Mouse (Mus musculus): ENCODE results near the gene Mapk8. TPM values are rescaled to one million over a fixed set of nuclear protein-coding genes. Genes with fewer than 3 reads are reported as not detected.

Mapk8 gene
- polyA plus RNA-seq, 1 experiment: 9.8 TPM

- DNase-seq (ENCODE audit: low read depth): no peak
Observed at GRCm38 (mm10) chr14:33398065-33398860, 48.7 kb downstream of the Mapk8 start.

- DNase-seq (ENCODE audit: low read depth): no peak
Observed at GRCm38 (mm10) chr14:33380830-33381457, 66.0 kb downstream of the Mapk8 start.

- DNase-seq (ENCODE audit: low read depth): no peak
Observed at GRCm38 (mm10) chr14:33378723-33379122, 68.2 kb downstream of the Mapk8 start.

DNA sequence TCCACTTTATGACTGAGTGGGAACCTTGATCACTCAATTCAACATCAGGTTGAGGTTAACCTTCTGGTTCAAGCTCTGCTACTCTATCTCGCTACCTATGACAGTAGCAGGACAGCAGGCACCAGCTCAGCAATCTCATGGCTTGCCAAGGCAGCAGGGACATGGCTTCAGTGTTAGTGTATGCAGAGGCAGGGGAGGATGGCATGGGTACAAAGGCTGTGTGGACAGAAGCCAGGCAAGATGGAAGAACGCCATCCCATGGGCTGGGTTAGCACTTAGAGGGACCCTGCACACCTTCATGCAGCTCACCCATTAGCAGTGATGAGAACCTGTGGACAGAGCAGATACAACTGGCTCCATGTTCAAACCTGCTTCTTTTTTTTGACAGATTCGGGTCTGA lies 69.7 kb downstream of the Mapk8 start:
- no peak for DNase-seq (ENCODE audit: low read depth)

DNA sequence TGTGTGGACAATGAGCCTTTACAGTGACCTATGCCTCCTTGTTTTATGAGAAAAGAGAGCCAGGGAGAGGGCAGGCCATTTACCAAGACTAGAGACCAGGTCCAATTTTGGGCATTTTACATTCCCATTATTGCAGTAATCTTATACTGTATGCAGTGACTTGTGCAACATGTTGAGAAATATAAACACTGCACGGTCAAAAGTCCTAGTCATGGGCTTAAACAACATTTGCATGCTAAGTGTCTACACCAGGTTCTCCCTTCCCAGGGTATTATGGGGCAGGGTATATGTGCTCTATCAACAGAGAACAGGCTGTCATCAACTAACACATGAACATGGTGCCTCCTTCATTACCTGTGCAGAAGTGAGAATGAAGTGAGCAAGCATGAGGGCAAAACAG lies 72.9 kb downstream of the Mapk8 start:
- DNase-seq (ENCODE audit: low read depth): no peak

DNA sequence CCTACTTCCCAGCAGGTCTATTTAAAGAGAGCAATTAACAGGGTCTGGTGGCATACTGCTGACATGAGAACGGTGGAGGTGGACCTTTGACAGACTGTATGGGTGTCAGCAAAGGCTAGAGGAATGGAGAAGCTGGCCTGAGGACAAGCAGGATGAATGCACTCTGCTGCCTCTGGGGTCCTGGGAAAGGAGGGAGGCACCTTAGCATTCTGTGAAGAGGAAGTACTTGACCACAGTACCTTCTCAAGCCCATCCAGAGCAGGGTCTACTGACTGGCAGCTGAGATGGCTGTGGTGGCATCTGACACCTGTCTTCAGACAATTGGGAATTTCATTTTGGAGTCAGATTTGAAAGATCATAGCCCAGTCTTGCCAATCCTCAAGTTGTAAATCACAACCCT lies 73.7 kb downstream of the Mapk8 start:
- DNase-seq (ENCODE audit: low read depth): no peak

DNA sequence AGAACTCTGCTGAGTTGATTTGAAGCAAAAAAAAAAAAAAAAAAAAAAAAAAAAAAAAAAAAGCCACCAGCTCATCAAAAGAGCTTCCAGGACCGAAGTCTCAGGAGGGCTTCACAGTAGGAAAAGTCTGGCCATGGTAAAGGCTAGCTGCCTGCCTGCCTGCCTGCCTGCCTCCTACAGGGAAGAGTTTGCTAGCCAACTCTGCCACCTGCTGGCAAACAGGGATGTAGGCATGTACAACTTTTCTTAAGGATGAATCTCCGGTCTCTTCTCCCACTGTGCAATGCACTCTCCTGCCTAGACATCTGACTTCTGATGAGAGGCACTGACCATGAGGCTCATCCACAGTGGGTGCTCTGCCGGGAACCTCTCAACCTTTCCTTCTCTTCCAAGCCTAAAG lies 75.7 kb downstream of the Mapk8 start:
- no peak for DNase-seq (ENCODE audit: low read depth)

DNA sequence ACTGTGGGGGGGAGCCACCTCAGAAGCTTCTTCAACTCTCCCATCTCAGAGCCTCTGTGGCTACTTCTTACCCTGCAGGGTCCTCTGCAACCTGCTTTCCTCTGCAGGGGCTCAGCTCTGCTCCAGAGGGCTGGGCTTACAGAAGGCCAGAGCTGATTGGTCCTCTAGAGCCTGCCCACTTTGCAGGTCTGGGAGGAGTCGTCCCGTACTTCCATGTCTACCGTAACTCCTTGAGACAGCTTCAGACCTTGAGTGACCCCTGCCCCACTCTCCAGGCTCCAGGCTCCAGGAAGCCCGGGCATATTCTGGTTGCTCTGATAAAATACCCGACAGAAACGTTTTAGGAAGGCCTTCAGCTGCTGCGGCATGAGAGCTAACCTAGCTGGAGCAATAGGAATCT lies 76.9 kb downstream of the Mapk8 start:
- no peak for DNase-seq (ENCODE audit: low read depth)

GRCm38 (mm10) chr14:33369375-33369774 lies 77.6 kb downstream of the Mapk8 start:
- DNase-seq (ENCODE audit: low read depth): no peak

GRCm38 (mm10) chr14:33366891-33367777 lies 79.8 kb downstream of the Mapk8 start:
- DNase-seq (ENCODE audit: low read depth): no peak

DNA sequence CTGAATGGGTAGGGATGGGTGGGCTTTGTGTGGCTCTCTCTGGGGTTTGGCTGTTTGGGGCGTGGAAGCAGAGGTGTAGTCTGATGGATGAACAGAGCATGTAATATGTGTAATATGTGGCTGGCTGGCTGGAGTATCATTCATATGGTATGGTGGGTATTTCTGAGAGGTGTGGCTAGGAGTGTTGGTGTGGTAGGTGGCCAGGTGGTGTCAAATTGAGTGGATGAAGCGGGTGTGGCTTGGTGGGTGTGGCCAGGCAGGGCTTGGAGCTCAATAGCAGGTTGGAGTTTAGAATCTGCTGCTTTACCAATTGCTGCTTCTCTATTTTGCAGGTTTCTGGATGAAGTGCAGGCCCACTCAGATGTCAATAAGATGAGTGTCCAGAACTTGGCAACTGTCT lies 82.9 kb downstream of the Mapk8 start:
- no peak for DNase-seq (ENCODE audit: low read depth)

GRCm38 (mm10) chr14:33363611-33364010 lies 83.3 kb downstream of the Mapk8 start:
- no peak for DNase-seq (ENCODE audit: low read depth)

- DNase-seq (ENCODE audit: low read depth): no peak
Observed at GRCm38 (mm10) chr14:33362807-33363206, 84.2 kb downstream of the Mapk8 start.

GRCm38 (mm10) chr14:33362122-33362521 lies 84.8 kb downstream of the Mapk8 start:
- no peak for DNase-seq (ENCODE audit: low read depth)

DNA sequence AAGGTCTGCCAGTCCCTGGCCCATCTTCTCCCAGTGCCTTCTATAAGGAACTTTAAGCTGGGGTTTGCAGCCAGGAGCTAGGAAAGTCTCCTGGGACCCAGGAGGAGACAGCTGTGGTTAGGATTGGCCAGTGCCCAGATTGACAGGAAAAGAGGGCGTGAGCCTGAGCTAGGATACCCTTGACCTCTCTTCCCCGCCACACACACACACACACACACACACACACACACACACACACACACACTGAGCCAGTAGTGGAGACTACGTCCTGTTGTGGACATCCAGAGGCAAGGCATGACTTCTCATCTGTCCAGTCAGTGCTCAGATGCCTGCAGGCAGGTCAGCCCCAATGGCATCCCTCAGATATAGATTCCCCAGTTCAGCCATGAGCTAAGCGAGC lies 85.4 kb downstream of the Mapk8 start:
- no peak for DNase-seq (ENCODE audit: low read depth)

- DNase-seq (ENCODE audit: low read depth): no peak
Observed at GRCm38 (mm10) chr14:33358891-33359290, 88.1 kb downstream of the Mapk8 start.

DNA sequence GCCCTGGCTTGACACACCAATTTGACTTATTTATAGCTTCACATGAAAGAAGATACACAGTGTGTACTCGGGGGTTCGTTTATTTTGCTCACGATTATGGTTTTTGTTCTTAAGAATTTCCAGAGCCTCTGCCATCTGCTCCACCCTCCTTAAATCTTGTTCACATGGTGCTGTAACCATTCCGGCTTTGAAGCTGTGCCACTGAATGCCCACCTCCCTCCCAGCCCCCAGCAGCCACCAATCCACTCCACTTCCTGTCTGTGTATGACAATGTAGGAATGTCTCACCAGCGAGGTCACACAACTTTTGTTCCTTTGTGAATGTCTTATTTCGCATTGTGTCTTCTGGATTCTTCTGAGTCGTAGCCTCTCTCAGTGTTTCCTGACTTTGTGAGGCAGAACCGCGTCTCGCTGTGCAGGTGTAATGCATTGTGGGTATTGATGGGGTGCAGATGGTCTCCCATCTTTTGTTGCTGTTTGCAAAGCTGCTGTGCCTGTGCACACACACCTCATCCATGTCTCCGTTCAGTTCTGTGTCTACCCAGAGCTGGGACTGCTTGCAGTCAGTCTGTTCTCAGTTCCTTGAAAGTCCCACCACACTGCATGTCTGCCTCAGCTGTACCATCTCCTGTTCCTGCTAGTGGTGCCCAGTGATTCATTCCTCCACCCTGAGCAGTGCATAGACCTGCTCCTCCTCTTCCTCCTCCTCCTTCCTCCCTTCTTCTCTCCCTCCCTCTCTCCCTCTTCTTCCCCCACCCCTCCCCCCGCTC lies 89.2 kb downstream of the Mapk8 start:
- DNase-seq (ENCODE audit: low read depth): no peak

- no peak for DNase-seq (ENCODE audit: low read depth)
Observed at GRCm38 (mm10) chr14:33355276-33355675, 91.7 kb downstream of the Mapk8 start.

DNA sequence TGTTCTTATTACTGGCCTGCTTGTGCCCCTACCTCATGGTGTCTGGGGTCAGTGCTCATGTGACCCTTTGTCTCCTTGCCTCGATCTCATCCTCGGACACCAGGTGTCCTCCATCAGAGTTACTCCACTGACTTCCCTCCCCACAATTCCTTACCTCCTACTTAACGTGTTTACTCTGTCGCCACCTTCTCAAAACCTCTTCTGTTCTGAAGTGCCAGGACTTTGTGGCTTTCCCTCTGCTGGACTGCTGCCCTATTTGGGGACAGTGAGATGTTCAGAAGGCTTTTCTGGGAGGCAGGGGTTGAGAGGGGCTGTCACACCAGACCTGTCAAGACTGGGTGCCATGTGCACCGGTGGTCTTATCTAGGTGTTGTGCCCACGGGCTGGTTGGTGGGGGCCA lies 94.1 kb downstream of the Mapk8 start:
- no peak for DNase-seq (ENCODE audit: low read depth)

GRCm38 (mm10) chr14:33351984-33352722 lies 94.8 kb downstream of the Mapk8 start:
- peak; percentile 76 for DNase-seq (ENCODE audit: low read depth)

DNA sequence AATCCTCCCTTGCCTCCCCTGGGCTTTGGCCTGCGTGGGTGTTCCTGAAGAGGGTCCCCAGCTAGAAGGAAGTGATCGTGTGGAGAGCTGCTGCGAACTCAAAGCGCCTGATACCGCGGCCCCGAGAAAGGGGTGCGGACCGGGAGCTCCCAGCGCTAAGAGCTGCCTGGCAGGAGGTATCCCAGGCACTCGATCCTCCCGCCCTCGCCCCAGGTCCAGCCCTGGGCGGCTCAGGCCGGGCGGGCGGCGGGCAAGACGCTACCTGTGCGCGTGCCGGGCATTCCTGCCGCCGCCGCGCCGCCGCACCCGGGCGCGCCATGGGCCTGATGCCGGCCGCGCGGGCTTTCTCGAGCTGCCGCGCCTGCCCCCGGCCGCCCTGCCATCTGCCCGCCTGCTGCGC lies 95.9 kb downstream of the Mapk8 start:
- no peak for DNase-seq (ENCODE audit: low read depth)

All from gonadal fat pad, adult 2 months (tissue).